In genomic region chr12:31500196-31500595, GRCm38 (mm10) we compare ENCODE assay signal across 9 mouse cellular contexts. TPM values are rescaled to one million over a fixed set of nuclear protein-coding genes. Genes with fewer than 3 reads are reported as not detected.
DNase-seq lines count a peak whose midpoint lies in the region; ATAC-seq and TF ChIP-seq lines count a peak whose summit lies in the region.
"Had no signal": no experiment of that assay in that cellular context is flagged by ENCODE, and none has a peak within 500 bp of the region (broad histone marks: within the 10 kb centered on the region; RNA-seq: fewer than 3 reads in every experiment).

No protein-coding gene starts in this region.

- no peak for TF ChIP-seq POLR2A in MEL (IDR thresholded peaks at IDR 0.05; ENCODE audit: control insufficient read depth in 1 of 2, insufficient read depth in 1 of 2, low read depth in 1 of 2, low read length in 2 of 2, poor library complexity in 1 of 2)

- H3K36me3 ChIP-seq in heart, postnatal 0 days (replicated peaks; ENCODE audit: control insufficient read depth, insufficient read depth, low read length) = no peaks in the 10 kb centered on the region
- peaks cover 2 to 15% of the 10 kb centered on the region in 2 experiments; a peak in 2 of 4 replicates for H3K36me3 ChIP-seq in MEL (ENCODE audit: control insufficient read depth in 1 of 2, insufficient read depth in 2 of 2, low read length in 2 of 2)

- peak overlapping the region; percentile 80 for H3K9ac ChIP-seq in heart, postnatal 0 days (replicated peaks; ENCODE audit: low read depth, low read length)
- peak overlapping the region; percentile 88 for H3K9ac ChIP-seq in MEL (ENCODE audit: control insufficient read depth, low read depth, low read length, poor library complexity, severe bottlenecking)

- no peak for DNase-seq in heart, postnatal 0 days (ENCODE audit: low spot score)
- DNase-seq in heart, adult 18-20 months = no peak
- DNase-seq in MEL (ENCODE audit: low read depth, low spot score) = no peak
- no peak for DNase-seq in urinary bladder, postnatal 14 days (ENCODE audit: low spot score)
- no peak for DNase-seq in thymus, postnatal 4 days
- DNase-seq in adrenal gland, postnatal 25 days = no peak

- TF ChIP-seq CTCF in heart, postnatal 0 days (IDR thresholded peaks at IDR 0.05; ENCODE audit: low read depth) = no peak
- TF ChIP-seq CTCF in MEL (IDR thresholded peaks at IDR 0.05 in 2 of 3, conservative IDR thresholded peaks at IDR 0.05 in 1 of 3; ENCODE audit: control insufficient read depth in 1 of 3, insufficient read depth in 1 of 3, low read depth in 2 of 3, low read length in 3 of 3, poor library complexity in 1 of 3, severe bottlenecking in 1 of 3) = no peak

- H3K4me1 ChIP-seq in heart, postnatal 0 days (ENCODE audit: control insufficient read depth, insufficient read depth) = peaks cover 9% of the 10 kb centered on the region
- H3K4me1 ChIP-seq in MEL (ENCODE audit: control insufficient read depth in 1 of 2, insufficient read depth in 2 of 2, low read length in 2 of 2) = peaks cover 5 to 11% of the 10 kb centered on the region in 2 experiments

- H3K27me3 ChIP-seq in heart, postnatal 0 days (ENCODE audit: control insufficient read depth, insufficient read depth, low read length) = no peaks in the 10 kb centered on the region
- H3K27me3 ChIP-seq in MEL (ENCODE audit: control insufficient read depth in 1 of 2, insufficient read depth in 2 of 2, low read length in 2 of 2) = no peaks in the 10 kb centered on the region
- H3K27me3 ChIP-seq: Patski had no signal

- WGBS in heart, postnatal 0 days = 3% methylated on average over 12 of the region's 12 CpGs

- no peak for ATAC-seq in heart, postnatal 0 days (ENCODE audit: insufficient read depth, low read depth)
- peak; percentile 4 for ATAC-seq in granulocyte monocyte progenitor cell, adult 5-6 weeks (replicated peaks; ENCODE audit: poor library complexity, severe bottlenecking)
- ATAC-seq in megakaryocyte-erythroid progenitor cell, adult 5-6 weeks (replicated peaks; ENCODE audit: low FRiP score, low TSS enrichment, poor library complexity, severe bottlenecking) = peak; percentile 18

- H3K4me3 ChIP-seq in heart, postnatal 0 days (ENCODE audit: low read depth, low read length) = peak overlapping the region; percentile 97
- H3K4me3 ChIP-seq in MEL (ENCODE audit: control insufficient read depth in 1 of 2, insufficient read depth in 1 of 2, low read depth in 2 of 2, low read length in 2 of 2) = peak overlapping the region; percentile 75 to 80

- H3K27ac ChIP-seq in heart, postnatal 0 days (ENCODE audit: low read depth) = peak overlapping the region; percentile 89
- H3K27ac ChIP-seq in MEL (ENCODE audit: control insufficient read depth, low read depth, low read length) = peak overlapping the region; percentile 66

- H3K79me2 ChIP-seq in MEL (ENCODE audit: control insufficient read depth, insufficient read depth, low read length, poor library complexity) = peaks cover 28% of the 10 kb centered on the region

- no peak for TF ChIP-seq EP300 in heart, postnatal 0 days (IDR thresholded peaks at IDR 0.05; ENCODE audit: low read depth)
- TF ChIP-seq EP300 in MEL (IDR thresholded peaks at IDR 0.05; ENCODE audit: low read depth in 1 of 2, low read length in 2 of 2) = no peak

- no peaks in the 10 kb centered on the region for H3K9me3 ChIP-seq in heart, postnatal 0 days (replicated peaks; ENCODE audit: control insufficient read depth, low read length)
- no peaks in the 10 kb centered on the region for H3K9me3 ChIP-seq in MEL (replicated peaks; ENCODE audit: insufficient read depth, low read length)

- peak overlapping the region; percentile 81 for H3K4me2 ChIP-seq in heart, postnatal 0 days (ENCODE audit: low read depth, low read length)

- TF ChIP-seq RAD21 in MEL (IDR thresholded peaks at IDR 0.05; ENCODE audit: low read depth, low read length) = no peak

TF ChIP-seq in MEL, 35 proteins besides CTCF, POLR2A, EP300 and RAD21:
- TF ChIP-seq JUND (IDR thresholded peaks at IDR 0.05; ENCODE audit: low read depth, low read length) (no peak), NRF1 (IDR thresholded peaks at IDR 0.05; ENCODE audit: insufficient read depth, low read depth, low read length, poor library complexity, severe bottlenecking) (no peak), ETS1 (IDR thresholded peaks at IDR 0.05; ENCODE audit: low read depth, low read length) (no peak), USF2 (IDR thresholded peaks at IDR 0.05; ENCODE audit: borderline replicate concordance in 1 of 2, insufficient read depth in 1 of 2, low read depth in 1 of 2, low read length in 2 of 2) (no peak), E2F4 (IDR thresholded peaks at IDR 0.05; ENCODE audit: borderline replicate concordance, low read depth, low read length) (no peak), HCFC1 (IDR thresholded peaks at IDR 0.05; ENCODE audit: low read depth, low read length) (no peak), TAL1 (IDR thresholded peaks at IDR 0.05; ENCODE audit: low read length) (no peak), POLR2AphosphoS5 (IDR thresholded peaks at IDR 0.05; ENCODE audit: borderline replicate concordance, low read depth, low read length) (no peak), ZNF384 (IDR thresholded peaks at IDR 0.05; ENCODE audit: low read depth, low read length) (no peak), CHD1 (IDR thresholded peaks at IDR 0.05; ENCODE audit: low read depth, low read length) (no peak), MEF2A (IDR thresholded peaks at IDR 0.05; ENCODE audit: extremely low read depth, insufficient replicate concordance, low read depth, low read length, poor library complexity, severe bottlenecking) (no peak), ZMIZ1 (IDR thresholded peaks at IDR 0.05; ENCODE audit: low read depth, low read length) (no peak), KAT2A (conservative IDR thresholded peaks at IDR 0.05; ENCODE audit: low read depth, low read length) (no peak)

RNA-seq across cellular contexts. Expression of gene Cbll1, which starts 0.8 kb away (rescaled TPM):
- total RNA-seq in heart, postnatal 0 days (2014; rRNA removed; ENCODE audit: low replicate concordance) = 6.4 and 10.4 TPM in 2 replicates
- polyA plus RNA-seq in heart, postnatal 0 days (2015; fragmentation: Nextera tagmentation; extraction: Ambion mirVana) = 5.1 and 5.4 TPM in 2 replicates
- 10 to 100 TPM in 1 of 2 experiments, 1 to 10 TPM in 1; 9.1 to 10.1 TPM for total RNA-seq in heart, adult 18-20 months (2021)
- 5.0 and 5.3 TPM in 2 replicates for total RNA-seq in MEL (2012; rRNA removed)
- 10 to 100 TPM in 1 of 2 experiments, not detected in 1; 19.8 TPM for polyA plus RNA-seq in MEL (2012; ENCODE audit: insufficient read depth in 1 of 2, insufficient read length in 2 of 2, low read depth in 1 of 2, low replicate concordance in 2 of 2, missing spikeins in 1 of 2)
- 43.6 and 49.0 TPM in 2 replicates for total RNA-seq in granulocyte monocyte progenitor cell, adult 5-6 weeks (2014; fragmentation: Nextera tagmentation)
- 4.5 and 6.4 TPM in 2 replicates for total RNA-seq in granulocyte monocyte progenitor cell, adult 5-6 weeks (2017)
- 27.1 and 53.1 TPM in 2 replicates for total RNA-seq in megakaryocyte-erythroid progenitor cell, adult 5-6 weeks (2014; fragmentation: Nextera tagmentation)
- 6.8 and 8.8 TPM in 2 replicates for total RNA-seq in megakaryocyte-erythroid progenitor cell, adult 5-6 weeks (2017)
- total RNA-seq in adrenal gland, postnatal 25 days (2021) = 16.6 and 18.4 TPM in 2 replicates

RNA-seq across cellular contexts. Expression of gene Slc26a4, which starts 59.6 kb away (rescaled TPM):
- not detected in 2 replicates for total RNA-seq in heart, postnatal 0 days (2014; rRNA removed; ENCODE audit: low replicate concordance)
- polyA plus RNA-seq in heart, postnatal 0 days (2015; fragmentation: Nextera tagmentation; extraction: Ambion mirVana) = 0.12 and 0.16 TPM in 2 replicates
- total RNA-seq in heart, adult 18-20 months (2021) = not detected
- total RNA-seq in MEL (2012; rRNA removed) = 0.04 TPM in 1 of 2 replicates, not detected in the other
- not detected for polyA plus RNA-seq in MEL (2012; ENCODE audit: insufficient read depth in 1 of 2, insufficient read length in 2 of 2, low read depth in 1 of 2, low replicate concordance in 2 of 2, missing spikeins in 1 of 2)
- not detected in 2 replicates for total RNA-seq in granulocyte monocyte progenitor cell, adult 5-6 weeks (2014; fragmentation: Nextera tagmentation)
- total RNA-seq in granulocyte monocyte progenitor cell, adult 5-6 weeks (2017) = not detected in 2 replicates
- total RNA-seq in megakaryocyte-erythroid progenitor cell, adult 5-6 weeks (2014; fragmentation: Nextera tagmentation) = not detected in 2 replicates
- total RNA-seq in megakaryocyte-erythroid progenitor cell, adult 5-6 weeks (2017) = not detected in 2 replicates
- total RNA-seq in adrenal gland, postnatal 25 days (2021) = 4.8 and 8.1 TPM in 2 replicates
